Mouse (Mus musculus): ENCODE measurements around the gene S100a2.

DNA sequence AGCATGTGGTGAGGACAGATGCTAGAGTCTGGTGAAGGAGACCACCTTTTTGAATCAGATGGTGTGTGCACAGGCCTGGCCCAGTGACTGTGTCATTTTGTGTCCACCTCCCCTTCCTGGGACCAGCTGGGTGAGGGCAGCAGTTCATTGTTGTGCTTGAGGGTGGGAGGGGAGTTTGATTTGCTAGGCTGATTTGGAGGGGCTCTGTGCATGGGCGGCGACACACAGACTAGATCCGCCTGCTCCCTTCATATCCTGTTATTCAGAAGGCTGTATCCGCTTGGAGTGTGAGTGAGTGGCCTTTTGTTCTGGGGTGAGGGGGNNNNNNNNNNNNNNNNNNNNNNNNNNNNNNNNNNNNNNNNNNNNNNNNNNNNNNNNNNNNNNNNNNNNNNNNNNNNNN lies 49.1 kb upstream of the S100a2 start:
- TF ChIP-seq CTCF (conservative IDR thresholded peaks at IDR 0.05; ENCODE audit: low read length) = no peak
- TF ChIP-seq NANOG (IDR thresholded peaks at IDR 0.05; ENCODE audit: borderline replicate concordance, low read length) = no peak

Data from E14TG2a.4 (cell line).